Mouse (Mus musculus) frontal cortex, postnatal 25 days (tissue): Measurements from ENCODE around the gene Micu2.
A peak's percentile ranks its signal among the peaks of the same experiment; 100 is the strongest.
"Not testable (repeated sequence)": the region's sequence is repeated elsewhere in the genome, so short reads cannot be mapped to it uniquely, and the experiment has no call there.

ENCODE experiments used
- DNase-seq, 2 experiments: peaks; one replicate each; pipeline ENCODE4 v3.0.0; 2022; ENCODE audit warnings: low spot score in 2 of 2

The Micu2 gene

DNA sequence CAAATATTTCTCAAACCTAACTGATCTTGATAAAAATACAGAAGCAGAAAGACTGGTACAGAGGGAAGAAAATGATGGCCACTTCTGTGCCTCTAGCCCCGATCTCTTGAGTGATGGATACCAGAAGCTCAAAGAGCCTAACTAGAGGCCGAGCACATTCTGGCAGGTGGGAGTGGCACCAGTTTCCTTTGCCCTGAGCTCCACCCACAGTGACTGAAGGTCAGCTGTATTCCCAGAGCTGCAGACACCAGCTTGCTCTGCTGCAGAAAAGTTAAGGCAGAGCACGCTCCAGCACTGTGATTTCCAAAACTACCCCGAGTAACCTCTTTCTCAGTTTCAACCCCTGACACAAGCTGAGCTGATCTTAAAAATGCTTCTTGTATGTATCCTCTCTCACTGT lies 37.2 kb downstream of the Micu2 start:
- DNase-seq: no peak

DNA sequence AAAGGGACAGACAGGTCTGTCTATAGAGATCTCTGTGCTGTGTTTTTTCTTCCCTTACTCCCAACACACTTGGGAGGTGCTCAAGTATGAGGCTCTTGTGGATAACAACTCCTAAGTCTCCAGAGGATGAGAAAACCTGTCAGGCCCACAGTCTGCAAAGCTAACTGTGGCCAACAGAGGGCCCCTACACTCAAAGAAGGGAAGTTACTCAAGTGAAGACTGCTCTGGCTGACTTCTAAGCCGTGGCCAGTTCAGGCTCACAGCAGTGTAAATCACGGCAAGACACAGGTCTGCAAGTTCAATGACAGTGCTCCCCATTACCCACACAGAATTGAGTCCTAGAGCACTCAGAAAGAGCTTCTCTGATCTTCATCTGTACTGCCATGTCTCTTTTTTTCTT lies 48.0 kb downstream of the Micu2 start:
- DNase-seq: no peak

DNA sequence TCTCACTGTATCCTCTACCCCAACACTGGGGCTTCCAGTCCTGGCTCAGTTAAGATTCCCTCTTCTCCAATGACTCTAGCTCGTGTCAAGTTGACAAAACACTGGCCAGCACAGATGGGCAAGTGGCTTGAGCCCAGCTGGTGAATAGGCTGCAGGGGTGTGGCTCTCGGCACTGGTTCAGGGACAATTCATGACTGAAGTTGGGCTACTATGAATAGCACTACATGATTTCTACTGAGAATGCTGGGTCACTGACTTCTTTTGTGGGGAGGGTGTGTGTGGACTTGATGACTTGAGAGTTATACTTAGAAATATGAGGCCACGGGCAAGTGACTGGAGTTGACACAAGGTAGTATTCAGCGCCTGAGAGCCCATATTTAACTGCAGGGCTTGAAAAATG lies 53.2 kb downstream of the Micu2 start:
- no peak for DNase-seq

- no peak for DNase-seq
Observed at GRCm38 (mm10) chr14:57937297-57937696, 61.8 kb downstream of the Micu2 start.

DNA sequence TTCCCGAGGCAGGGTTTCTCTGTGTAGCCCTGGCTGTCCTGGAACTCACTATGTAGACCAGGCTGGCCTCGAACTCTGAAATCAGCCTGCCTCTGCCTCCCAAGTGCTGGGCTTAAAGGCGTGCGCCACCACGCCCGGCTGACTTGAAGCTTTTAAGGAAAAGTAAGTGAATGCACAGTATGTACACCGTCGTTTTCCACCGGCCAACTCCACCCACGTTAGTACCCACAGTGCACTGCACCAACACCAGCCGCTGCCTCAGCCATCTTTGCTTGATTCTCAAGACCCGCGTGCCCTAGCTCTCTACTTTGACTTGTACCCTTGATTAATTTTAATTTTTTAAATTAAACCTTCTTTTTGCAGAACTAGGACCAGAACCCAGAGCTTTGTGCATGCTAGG lies 64.4 kb downstream of the Micu2 start:
- no peak for DNase-seq

- no peak for DNase-seq
Observed at GRCm38 (mm10) chr14:57933608-57934007, 65.5 kb downstream of the Micu2 start.

- no peak for DNase-seq
Observed at GRCm38 (mm10) chr14:57932881-57933443, 66.1 kb downstream of the Micu2 start.

DNA sequence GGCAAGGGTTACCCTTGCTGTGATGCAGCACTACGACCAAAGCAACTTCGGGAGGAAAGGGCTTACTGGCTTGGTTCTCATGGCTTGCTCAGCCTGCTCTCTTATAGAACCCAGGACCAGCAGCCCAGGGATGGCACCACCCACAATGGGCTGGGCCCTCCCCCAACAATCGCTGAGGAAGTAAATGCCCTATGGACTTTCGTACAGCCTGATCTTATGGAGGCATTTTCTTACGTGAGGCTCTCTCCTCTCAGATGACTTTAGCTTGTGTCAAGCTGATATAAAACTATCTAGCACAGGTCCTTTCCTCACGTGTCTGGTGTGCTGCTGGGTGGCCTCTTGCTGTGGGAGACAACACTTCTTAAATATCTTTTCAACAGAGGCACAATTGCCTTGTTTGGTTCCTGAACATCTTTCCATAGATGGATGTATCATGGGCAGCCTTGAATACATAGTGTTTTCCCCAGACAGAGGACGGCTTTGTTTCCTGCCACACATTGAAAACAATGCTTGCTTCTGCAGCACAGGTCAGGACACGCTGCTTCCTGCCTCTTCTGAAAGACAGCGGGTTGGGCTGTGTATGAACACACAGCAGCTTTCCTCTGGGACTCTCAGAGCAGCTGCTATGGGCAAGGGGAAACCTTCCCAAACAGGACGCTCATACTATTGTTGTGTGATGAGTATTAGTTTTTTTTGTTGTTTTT lies 77.5 kb downstream of the Micu2 start:
- DNase-seq: no peak

- DNase-seq: no peak
Observed at GRCm38 (mm10) chr14:57920568-57921310, 78.3 kb downstream of the Micu2 start.

DNA sequence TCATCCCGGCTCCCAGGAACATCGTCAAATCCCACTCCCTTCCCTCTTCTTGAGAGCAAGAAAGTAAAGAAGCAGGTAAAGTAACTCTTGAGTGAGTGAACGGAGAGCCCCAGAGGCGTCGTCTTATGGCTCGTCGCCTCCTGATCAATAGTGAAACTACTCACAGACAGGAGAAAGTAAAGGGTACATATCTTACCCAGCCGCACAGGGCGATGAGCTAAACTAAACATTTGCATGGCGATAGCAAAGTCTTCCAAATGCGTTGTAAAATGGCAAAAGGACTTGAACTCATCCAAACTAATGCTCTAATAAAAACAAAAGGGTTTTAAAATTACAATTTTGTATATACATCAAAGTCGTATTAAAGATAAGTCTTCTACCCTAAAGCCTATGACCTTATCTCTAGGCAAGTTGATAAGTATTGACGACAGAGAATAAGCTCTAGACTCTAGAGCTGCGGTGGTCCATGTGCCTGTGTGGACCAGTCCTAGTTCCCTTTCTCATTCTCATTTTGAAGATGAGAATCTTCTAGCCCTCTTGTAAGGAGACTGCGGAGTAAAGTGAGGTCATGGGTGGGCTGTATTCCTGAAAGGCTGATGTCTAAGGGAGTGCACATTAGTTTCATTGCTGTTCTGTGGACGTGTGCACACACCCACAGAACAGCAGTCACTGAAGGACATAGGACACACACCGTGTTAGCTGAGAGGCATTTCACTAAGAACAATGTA lies 79.8 kb downstream of the Micu2 start:
- no peak for DNase-seq

DNA sequence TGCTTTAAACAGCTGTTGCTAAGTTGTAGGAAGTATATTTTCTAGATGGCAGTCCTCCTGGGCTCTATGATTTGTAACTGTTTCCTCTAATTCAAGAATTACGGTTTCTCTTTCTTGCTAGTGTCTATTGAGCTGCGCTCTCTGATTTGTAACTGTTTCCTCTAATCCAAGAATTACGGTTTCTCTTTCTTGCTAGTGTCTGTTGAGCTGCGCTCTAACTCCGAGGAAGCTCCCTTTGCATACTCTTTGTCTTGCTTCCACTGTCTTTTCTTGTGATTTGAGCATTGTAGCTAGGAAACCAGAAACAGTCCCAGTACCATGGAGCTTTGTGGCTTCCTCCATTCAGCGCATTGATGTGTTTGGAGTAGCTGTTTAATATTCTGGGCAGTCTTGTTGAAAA lies 83.7 kb downstream of the Micu2 start:
- no peak for DNase-seq

DNA sequence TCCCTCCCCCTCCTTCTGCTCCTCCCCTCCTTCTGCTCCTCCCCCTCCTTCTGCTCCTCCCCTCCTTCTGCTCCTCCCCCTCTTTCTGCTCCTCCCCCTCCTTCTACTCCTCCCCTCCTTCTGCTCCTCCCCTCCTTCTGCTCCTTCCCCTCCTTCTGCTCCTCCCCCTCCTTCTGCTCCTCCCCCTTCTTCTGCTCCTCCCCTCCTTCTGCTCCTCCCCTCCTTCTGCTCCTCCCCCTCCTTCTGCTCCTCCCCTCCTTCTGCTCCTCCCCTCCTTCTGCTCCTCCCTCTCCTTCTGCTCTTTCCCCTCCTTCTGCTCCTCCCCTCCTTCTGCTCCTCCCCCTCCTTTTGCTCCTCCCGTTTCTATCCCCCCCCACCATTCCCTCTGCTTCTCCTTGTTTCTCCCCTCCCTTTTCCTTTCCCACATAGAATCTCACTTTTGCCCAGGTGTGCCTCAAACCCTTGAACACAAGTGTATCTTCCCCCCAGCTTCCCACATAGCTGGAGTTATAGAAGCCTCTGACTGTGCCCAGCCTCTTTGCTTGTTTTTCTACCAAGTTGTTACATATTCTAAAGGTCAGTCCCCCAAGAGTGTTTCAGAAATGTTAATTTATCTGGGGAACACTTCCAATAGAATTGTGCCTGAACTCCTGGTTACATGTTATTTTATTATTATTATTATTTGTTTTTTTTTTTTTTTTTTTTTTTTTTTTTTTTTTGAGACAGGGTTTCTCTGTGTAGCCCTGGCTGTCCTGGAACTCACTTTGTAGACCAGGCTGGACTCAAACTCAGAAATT lies 86.7 kb downstream of the Micu2 start:
- not testable (repeated sequence) for DNase-seq

DNA sequence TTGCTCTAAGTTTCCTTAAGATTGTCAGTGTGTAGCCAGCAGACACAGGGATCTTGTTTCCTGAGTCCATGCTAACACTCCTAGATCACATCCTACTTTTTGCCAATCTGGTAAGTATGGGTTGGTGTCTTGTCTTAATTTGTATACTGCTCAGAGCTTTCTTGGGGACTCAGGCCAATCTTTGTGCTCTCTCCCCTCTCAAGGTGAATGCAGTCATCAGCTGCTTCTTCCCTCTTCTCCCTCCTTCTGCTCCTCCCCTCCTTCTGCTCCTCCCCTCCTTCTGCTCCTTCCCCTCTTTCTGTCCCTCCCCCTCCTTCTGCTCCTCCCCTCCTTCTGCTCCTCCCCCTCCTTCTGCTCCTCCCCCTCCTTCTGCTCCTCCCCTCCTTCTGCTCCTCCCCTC lies 87.3 kb downstream of the Micu2 start:
- DNase-seq: not testable (repeated sequence)

- DNase-seq: no peak
Observed at GRCm38 (mm10) chr14:57911316-57911715, 87.7 kb downstream of the Micu2 start.

DNA sequence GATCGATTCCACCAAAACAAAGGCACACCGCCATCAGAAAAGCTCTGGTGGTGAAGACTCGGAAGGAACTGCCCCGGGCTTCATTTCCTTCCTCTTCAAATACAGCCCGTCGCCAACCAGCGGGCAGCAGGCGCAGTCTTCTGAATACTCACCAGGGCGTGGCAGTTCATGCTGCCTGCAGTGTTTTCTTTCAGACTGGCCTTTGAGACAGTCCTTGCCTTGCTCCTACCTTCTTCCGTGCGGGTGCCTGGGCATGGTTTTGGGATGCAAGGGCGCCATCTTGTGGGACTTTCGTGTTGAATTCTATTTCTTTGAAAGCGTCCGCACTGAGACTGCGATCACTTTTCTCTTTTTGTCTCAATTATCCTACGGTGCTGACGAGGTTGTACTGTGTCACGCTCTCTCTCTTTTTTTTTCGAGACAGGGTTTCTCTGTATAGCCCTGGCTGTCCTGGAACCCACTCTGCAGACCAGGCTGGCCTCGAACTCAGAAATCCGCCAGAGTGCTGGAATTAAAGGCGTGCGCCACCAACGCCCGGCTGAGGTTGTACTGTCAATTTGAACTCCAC lies 88.5 kb downstream of the Micu2 start:
- peak; percentile 70 to 77 for DNase-seq

GRCm38 (mm10) chr14:57909297-57909696 lies 89.8 kb downstream of the Micu2 start:
- DNase-seq: no peak

DNA sequence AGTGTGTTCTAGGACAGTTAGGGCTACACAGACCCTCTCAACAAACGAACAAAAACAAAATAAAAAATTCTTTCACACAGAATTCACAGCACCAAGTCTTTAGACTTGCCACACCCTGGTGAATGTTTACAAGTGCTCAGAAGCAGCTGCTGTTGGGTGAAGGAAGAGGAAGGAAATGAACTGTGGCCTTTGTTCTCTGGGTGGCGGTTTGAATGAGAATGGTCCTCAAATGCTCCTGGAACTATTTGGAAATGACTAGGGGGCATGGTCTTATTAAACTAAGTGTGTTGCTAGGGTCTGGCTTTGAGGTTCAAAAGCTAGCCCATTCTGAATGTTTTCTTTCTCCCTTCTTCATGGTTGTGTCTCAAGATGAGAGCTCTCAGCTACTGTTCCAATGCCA lies 90.6 kb downstream of the Micu2 start:
- DNase-seq: no peak

DNA sequence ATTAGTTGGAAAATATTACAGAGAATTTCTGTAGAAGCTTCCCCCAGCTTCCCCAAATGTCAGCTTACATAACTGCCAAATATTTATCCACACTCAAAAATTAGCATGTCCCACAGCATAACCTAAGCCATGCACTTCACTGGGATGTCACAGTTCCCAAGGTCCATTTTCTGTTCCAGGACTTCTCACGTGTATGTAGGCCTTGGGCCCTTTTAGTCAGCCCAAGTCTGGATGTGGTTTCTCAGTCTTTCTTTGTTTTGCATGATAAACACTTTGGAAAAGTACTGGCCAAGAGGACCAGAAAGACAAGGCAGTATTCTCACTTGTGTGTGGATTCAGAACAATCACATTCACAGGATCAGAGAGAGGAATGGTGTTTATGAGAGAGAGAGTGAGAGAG lies 97.1 kb downstream of the Micu2 start:
- DNase-seq: no peak

- no peak for DNase-seq
Observed at GRCm38 (mm10) chr14:57896882-57897281, 102.2 kb downstream of the Micu2 start.

DNA sequence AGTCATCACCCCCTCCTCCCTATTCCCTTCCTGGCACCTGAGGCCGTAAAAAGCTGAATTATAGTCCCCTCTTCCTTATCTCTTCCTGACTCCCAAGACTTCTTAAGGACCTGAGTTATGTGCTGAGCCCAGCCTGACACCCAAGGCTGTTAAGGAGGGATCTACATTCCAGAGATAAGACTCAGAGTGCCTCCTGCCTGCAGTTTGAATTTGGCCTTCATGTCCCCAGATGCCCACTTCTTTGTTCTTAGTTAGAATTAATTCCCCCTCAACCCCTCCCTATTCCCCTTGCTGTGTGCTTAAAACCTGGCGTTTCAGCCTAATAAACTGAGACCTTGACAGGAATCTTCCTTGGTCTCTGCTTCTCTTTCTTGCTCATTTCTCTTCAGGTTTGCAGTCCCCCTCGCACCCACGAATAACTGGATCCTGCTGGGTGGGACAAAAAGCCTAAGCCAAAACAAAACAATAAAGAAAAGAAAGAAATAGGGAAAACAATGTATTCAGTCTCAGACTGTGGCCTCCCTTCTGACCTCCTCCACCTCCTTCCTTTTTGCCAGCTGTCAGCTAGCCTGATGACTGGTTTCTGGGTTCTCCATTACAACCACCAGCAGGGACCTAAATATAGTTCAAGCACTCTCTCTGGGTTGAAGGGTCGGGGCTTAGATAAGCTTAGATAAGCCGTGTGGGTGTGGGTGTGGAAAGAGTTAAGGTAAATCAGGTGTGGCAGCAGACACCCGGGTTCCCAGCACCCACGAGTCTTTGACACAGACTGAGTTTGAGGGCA lies 102.8 kb downstream of the Micu2 start:
- DNase-seq: not testable (repeated sequence)
